Mouse (Mus musculus) CH12.LX (cell line): ENCODE data around the gene Fam3b. TPM values are rescaled to one million over a fixed set of nuclear protein-coding genes. Genes with fewer than 3 reads are reported as not detected.

Source experiments
- DNase-seq: peaks from one replicate; pipeline ENCODE4 v3.0.0-alpha.2; 2013; ENCODE audit errors: extremely low read depth
- H3K27ac ChIP-seq: 2 replicates; pipeline ENCODE4 v1.5.1; 2012; ENCODE audit warnings: low read depth, mild to moderate bottlenecking, control low read depth, moderate library complexity; ENCODE audit not compliant: insufficient read depth
- H3K27me3 ChIP-seq: replicated peaks from 2 replicates; pipeline ENCODE3; 2012; ENCODE audit warnings: inconsistent platforms
- H3K36me3 ChIP-seq, 2 experiments: replicated peaks in 1 of 2; 2 replicates each; pipeline versions ENCODE3 to v1.6.1; 2012; ENCODE audit warnings: inconsistent platforms in 1 of 2, low read length in 1 of 2, mild to moderate bottlenecking in 1 of 2, mixed read lengths in 1 of 2, moderate library complexity in 1 of 2; ENCODE audit not compliant: control insufficient read depth in 1 of 2, insufficient read depth in 1 of 2
- H3K4me1 ChIP-seq, 2 experiments: 2 replicates each; pipeline ENCODE4 v1.6.1; 2012; ENCODE audit warnings: inconsistent platforms in 1 of 2, moderate library complexity in 1 of 2; ENCODE audit not compliant: insufficient read depth in 2 of 2, control insufficient read depth in 1 of 2
- H3K4me2 ChIP-seq: 2 replicates; pipeline ENCODE4 v1.6.1; 2012; ENCODE audit warnings: low read depth, mild to moderate bottlenecking, control low read depth; ENCODE audit not compliant: poor library complexity, insufficient read depth, severe bottlenecking
- H3K4me3 ChIP-seq, 3 experiments: fragments of 150-350 bp in 1 of 3; sonication (generic) in 1 of 3; replicated peaks in 1 of 3; 2 replicates each; pipeline versions ENCODE3 to v1.5.1; 2011 to 2012; ENCODE audit warnings: low read depth in 2 of 3, low read length in 2 of 3, mild to moderate bottlenecking in 2 of 3, moderate library complexity in 2 of 3, control low read depth in 1 of 3, improper control_type of control experiment in 1 of 3, inconsistent platforms in 1 of 3, mixed read lengths in 1 of 3; ENCODE audit not compliant: poor library complexity in 1 of 3
- H3K79me2 ChIP-seq: replicated peaks from 2 replicates; pipeline ENCODE4 v1.6.1; 2012; ENCODE audit warnings: mild to moderate bottlenecking, moderate library complexity; ENCODE audit not compliant: control insufficient read depth, poor library complexity, insufficient read depth, severe bottlenecking; ENCODE audit errors: extremely low read depth
- H3K9ac ChIP-seq: 2 replicates; pipeline ENCODE4 v1.6.1; 2012; ENCODE audit warnings: low read depth, mild to moderate bottlenecking, control low read depth, moderate library complexity; ENCODE audit not compliant: insufficient read depth
- H3K9me3 ChIP-seq: replicated peaks from 2 replicates; pipeline ENCODE3; 2012; ENCODE audit warnings: low read length, inconsistent platforms, mixed read lengths
- BHLHE40 ChIP-seq: IDR thresholded peaks from 2 replicates; pipeline ENCODE4 v1.6.1; 2011; ENCODE audit warnings: mild to moderate bottlenecking, low read depth, low read length, improper control_type of control experiment
- CTCF ChIP-seq, 2 experiments: IDR thresholded peaks in 1 of 2; conservative IDR thresholded peaks in 1 of 2; 2 replicates each; pipeline ENCODE4 v1.5.1; 2011 to 2012; ENCODE audit warnings: low read depth in 2 of 2, low read length in 2 of 2, improper control_type of control experiment in 1 of 2, inconsistent platforms in 1 of 2, mild to moderate bottlenecking in 1 of 2, moderate library complexity in 1 of 2
- E2F4 ChIP-seq: IDR thresholded peaks from 2 replicates; pipeline ENCODE4 v1.6.1; 2011; ENCODE audit warnings: low read depth, low read length, improper control_type of control experiment; ENCODE audit not compliant: insufficient replicate concordance
- ELF1 ChIP-seq: IDR thresholded peaks from 2 replicates; pipeline ENCODE4 v1.6.1; 2014; ENCODE audit warnings: low read depth, mild to moderate bottlenecking, inconsistent platforms, low read length, improper control_type of control experiment
- ETS1 ChIP-seq: conservative IDR thresholded peaks from 2 replicates; pipeline ENCODE4 v1.6.1; 2012; ENCODE audit warnings: low read depth, mild to moderate bottlenecking, inconsistent platforms, low read length, improper control_type of control experiment, moderate library complexity
- IRF4 ChIP-seq: IDR thresholded peaks from 2 replicates; pipeline ENCODE4 v1.6.1; 2014; ENCODE audit warnings: low read depth, mild to moderate bottlenecking, inconsistent platforms, low read length, improper control_type of control experiment
- KAT2A ChIP-seq: IDR thresholded peaks from 2 replicates; pipeline ENCODE4 v1.6.1; 2012; ENCODE audit warnings: low read length, improper control_type of control experiment, inconsistent platforms; ENCODE audit not compliant: insufficient replicate concordance
- MAFK ChIP-seq: IDR thresholded peaks from 2 replicates; pipeline ENCODE4 v1.6.1; 2011; ENCODE audit warnings: low read length, improper control_type of control experiment; ENCODE audit not compliant: insufficient replicate concordance
- MAX ChIP-seq: IDR thresholded peaks from 2 replicates; pipeline ENCODE4 v1.6.1; 2011; ENCODE audit warnings: low read length, improper control_type of control experiment
- NRF1 ChIP-seq: IDR thresholded peaks from 2 replicates; pipeline ENCODE4 v1.6.1; 2014; ENCODE audit warnings: low read depth, mild to moderate bottlenecking, inconsistent platforms, low read length, improper control_type of control experiment, moderate library complexity
- POLR2A ChIP-seq: IDR thresholded peaks from 2 replicates; pipeline ENCODE4 v1.6.1; 2011; ENCODE audit warnings: low read depth, mild to moderate bottlenecking, improper control_type of control experiment, low read length
- RCOR1 ChIP-seq: conservative IDR thresholded peaks from 2 replicates; pipeline ENCODE4 v1.6.1; 2012; ENCODE audit warnings: low read depth, mild to moderate bottlenecking, inconsistent platforms, low read length, improper control_type of control experiment
- SIN3A ChIP-seq: IDR thresholded peaks from 2 replicates; pipeline ENCODE4 v1.6.1; 2012; ENCODE audit warnings: low read length, improper control_type of control experiment, inconsistent platforms
- SMC3 ChIP-seq: IDR thresholded peaks from 2 replicates; pipeline ENCODE4 v1.6.1; 2011; ENCODE audit warnings: low read depth, low read length, improper control_type of control experiment
- TCF12 ChIP-seq: IDR thresholded peaks from 2 replicates; pipeline ENCODE4 v1.6.1; 2014; ENCODE audit warnings: low read depth, mild to moderate bottlenecking, inconsistent platforms, low read length, improper control_type of control experiment
- UBTF ChIP-seq: IDR thresholded peaks from 2 replicates; pipeline ENCODE4 v1.6.1; 2012; ENCODE audit warnings: low read depth, mild to moderate bottlenecking, inconsistent platforms, low read length, improper control_type of control experiment, moderate library complexity
- USF2 ChIP-seq: conservative IDR thresholded peaks from 2 replicates; pipeline ENCODE4 v1.6.1; 2011; ENCODE audit warnings: low read depth, low read length, improper control_type of control experiment
- ZKSCAN1 ChIP-seq: IDR thresholded peaks from 2 replicates; pipeline ENCODE4 v1.6.1; 2012; ENCODE audit warnings: low read depth, inconsistent platforms, low read length, improper control_type of control experiment, borderline replicate concordance
- ZMIZ1 ChIP-seq: IDR thresholded peaks from 2 replicates; pipeline ENCODE4 v1.6.1; 2012; ENCODE audit warnings: low read depth, mild to moderate bottlenecking, inconsistent platforms, low read length, improper control_type of control experiment
- ZNF384 ChIP-seq: IDR thresholded peaks from 2 replicates; pipeline ENCODE4 v1.6.1; 2012; ENCODE audit warnings: low read depth, low read length, improper control_type of control experiment, inconsistent platforms
- dilution Hi-C: fragments of 300-500 bp; cut with MboI; formaldehyde crosslinking; loops from 2 replicates; pipeline ENCODE4 v1.14.3; 2020; ENCODE audit warnings: low sequenced_read_pairs; ENCODE audit not compliant: extremely low pct_unique_long_range_greater_than_20kb, extremely low pct_ligation_motif_present
- in situ Hi-C: fragments of 300-500 bp; cut with MboI; formaldehyde crosslinking; loops from 3 replicates; pipeline ENCODE4 v1.14.3; 2019; ENCODE audit warnings: low sequenced_read_pairs, low pct_ligation_motif_present, low pct_unique_long_range_greater_than_20kb, mixed read lengths
- polyA plus RNA-seq: library from polyadenylated mRNA; unstranded; fragments of >175 nt; gene quantifications from 2 replicates; pipeline ENCODE4 v1.2.1, GENCODE M21; 2012; ENCODE audit warnings: low read depth; ENCODE audit not compliant: insufficient read length
- total RNA-seq, 2 experiments: library from RNA; depleted of rRNA; stranded (reverse); fragments of 300-350 nt in 1 of 2; fragments of >200 nt in 1 of 2; gene quantifications; 2 replicates each; pipeline ENCODE4 v1.2.3; 2012 to 2014

Fam3b gene
- total and polyA plus RNA-seq, 3 experiments: not detected

GRCm38 (mm10) chr16:97423627-97424026 lies 91.0 kb downstream of the Fam3b start:
- in situ Hi-C loops: no loop called here
- Histone ChIP-seq H3K36me3 (no peaks in the 10 kb centered on the region), H3K79me2 (no peaks in the 10 kb centered on the region), H3K9me3 (peaks cover 3% of the 10 kb centered on the region), H3K27ac (no peak overlapping the region), H3K9ac (no peak overlapping the region), H3K4me1 (peaks cover 0 to 15% of the 10 kb centered on the region in 2 experiments; a peak in 2 of 4 replicates), H3K4me3 (no peak overlapping the region), H3K27me3 (no peaks in the 10 kb centered on the region), H3K4me2 (no peak overlapping the region)
- DNase-seq: no peak
- dilution Hi-C loops: no loop called here
- TF ChIP-seq UBTF (no peak), ZMIZ1 (no peak)

DNA sequence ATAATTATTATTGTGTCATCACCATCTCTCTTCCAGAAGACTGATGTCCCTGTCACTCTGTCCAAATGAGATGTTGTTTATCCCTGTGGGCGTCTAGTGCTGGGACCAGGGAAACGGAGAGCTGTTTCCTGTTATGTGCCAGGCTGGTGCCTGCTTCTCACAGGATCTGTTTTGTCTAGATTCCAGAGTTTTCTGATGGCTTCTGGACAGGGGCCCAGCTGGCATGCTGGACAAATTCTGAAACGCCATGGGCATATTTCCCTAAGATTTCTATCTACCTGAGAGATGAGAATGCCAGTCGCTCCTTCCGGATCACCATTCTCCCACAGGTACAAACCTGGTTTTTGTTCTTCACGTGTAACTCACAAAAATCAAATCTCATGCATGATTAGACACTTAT lies 92.9 kb downstream of the Fam3b start:
- Histone ChIP-seq H3K4me3 (no peak overlapping the region), H3K27me3 (no peaks in the 10 kb centered on the region), H3K9ac (no peak overlapping the region), H3K4me2 (no peak overlapping the region), H3K27ac (no peak overlapping the region), H3K4me1 (peaks cover 0 to 25% of the 10 kb centered on the region in 2 experiments; a peak in 3 of 4 replicates), H3K9me3 (peaks cover 2% of the 10 kb centered on the region), H3K36me3 (no peaks in the 10 kb centered on the region), H3K79me2 (no peaks in the 10 kb centered on the region)
- TF ChIP-seq CTCF (conservative IDR thresholded peaks at IDR 0.05 in 1 of 2, IDR thresholded peaks at IDR 0.05 in 1 of 2; ENCODE audit: low read depth in 2 of 2, low read length in 2 of 2) (no peak), SMC3 (no peak), POLR2A (no peak), KAT2A (no peak), ZMIZ1 (no peak), E2F4 (no peak), ETS1 (no peak), ZKSCAN1 (no peak), RCOR1 (no peak), NRF1 (no peak), UBTF (no peak), SIN3A (no peak), ELF1 (no peak), MAX (no peak), USF2 (no peak), IRF4 (no peak), BHLHE40 (no peak), TCF12 (no peak), MAFK (no peak), ZNF384 (no peak)
- in situ Hi-C loops: no loop called here
- no peak for DNase-seq
- dilution Hi-C loops: no loop called here

Other genes with a start within 250 kb of the Fam3b start
- 0.04 and 0.17 TPM in 2 replicates for gene Bace2, start 158.1 kb downstream of the Fam3b start, total RNA-seq (2012; rRNA removed)
- 0.04 and 0.63 TPM in 2 replicates for gene Bace2, start 158.1 kb downstream of the Fam3b start, total RNA-seq (2014; rRNA removed)
- 0.30 and 0.46 TPM in 2 replicates for gene Bace2, start 158.1 kb downstream of the Fam3b start, polyA plus RNA-seq
- gene Mx1, start 51.9 kb downstream of the Fam3b start, total RNA-seq (2012; rRNA removed): 0.72 and 2.2 TPM in 2 replicates
- 7.8 and 10.5 TPM in 2 replicates for gene Mx1, start 51.9 kb downstream of the Fam3b start, total RNA-seq (2014; rRNA removed)
- gene Mx1, start 51.9 kb downstream of the Fam3b start, polyA plus RNA-seq: 7.9 and 8.6 TPM in 2 replicates
- not detected in 2 replicates for gene Tmprss2, start 96.4 kb upstream of the Fam3b start, total RNA-seq (2012; rRNA removed)
- not detected in 2 replicates for gene Tmprss2, start 96.4 kb upstream of the Fam3b start, total RNA-seq (2014; rRNA removed)
- gene Tmprss2, start 96.4 kb upstream of the Fam3b start, polyA plus RNA-seq: not detected in 2 replicates
- gene Ripk4, start 249.0 kb upstream of the Fam3b start, total RNA-seq (2012; rRNA removed): 0.04 TPM in 1 of 2 replicates, not detected in the other
- 0.05 and 0.09 TPM in 2 replicates for gene Ripk4, start 249.0 kb upstream of the Fam3b start, total RNA-seq (2014; rRNA removed)
- not detected in 2 replicates for gene Ripk4, start 249.0 kb upstream of the Fam3b start, polyA plus RNA-seq